Comparison of ENCODE assay signal across 16 mouse cellular contexts in genomic region chr6:84231108-84231507, GRCm38 (mm10).
DNase-seq lines count a peak whose midpoint lies in the region; ATAC-seq and TF ChIP-seq lines count a peak whose summit lies in the region.
"Had no signal": no experiment of that assay in that cellular context is flagged by ENCODE, and none has a peak within 500 bp of the region (broad histone marks: within the 10 kb centered on the region; RNA-seq: fewer than 3 reads in every experiment).

No protein-coding gene starts in this region.

- H3K9me3 ChIP-seq in heart, embryonic 10.5 days: no peaks in the 10 kb centered on the region
- H3K9me3 ChIP-seq in midbrain, postnatal 0 days (ENCODE audit: low read length): no peaks in the 10 kb centered on the region
- H3K9me3 ChIP-seq in midbrain, embryonic 15.5 days: no peaks in the 10 kb centered on the region
- H3K9me3 ChIP-seq: lung, embryonic 15.5 days; midbrain, embryonic 12.5 days; neural tube, embryonic 12.5 days; stomach, embryonic 15.5 days had no signal

- H3K9ac ChIP-seq in midbrain, postnatal 0 days (replicated peaks; ENCODE audit: low read length, poor library complexity, severe bottlenecking): no peak overlapping the region
- H3K9ac ChIP-seq in midbrain, embryonic 15.5 days: no peak overlapping the region
- H3K9ac ChIP-seq: lung, embryonic 15.5 days; midbrain, embryonic 12.5 days; neural tube, embryonic 12.5 days; stomach, embryonic 15.5 days had no signal

- no peaks in the 10 kb centered on the region for H3K36me3 ChIP-seq in heart, embryonic 10.5 days
- no peaks in the 10 kb centered on the region for H3K36me3 ChIP-seq in midbrain, postnatal 0 days (ENCODE audit: insufficient read depth, low read length)
- H3K36me3 ChIP-seq in midbrain, embryonic 15.5 days (replicated peaks): no peaks in the 10 kb centered on the region
- H3K36me3 ChIP-seq: lung, embryonic 15.5 days; midbrain, embryonic 12.5 days; neural tube, embryonic 12.5 days; stomach, embryonic 15.5 days had no signal

- peaks cover 16% of the 10 kb centered on the region for H3K27me3 ChIP-seq in heart, embryonic 10.5 days (ENCODE audit: insufficient read depth, poor library complexity, severe bottlenecking)
- H3K27me3 ChIP-seq in midbrain, postnatal 0 days (ENCODE audit: insufficient read depth, low read length): no peaks in the 10 kb centered on the region
- no peaks in the 10 kb centered on the region for H3K27me3 ChIP-seq in midbrain, embryonic 15.5 days (replicated peaks)
- H3K27me3 ChIP-seq: lung, embryonic 15.5 days; neural tube, embryonic 12.5 days; stomach, embryonic 15.5 days had no signal

- DNase-seq in cerebellum, adult 9-11 months: peak; percentile 15
- no peak for DNase-seq in heart, embryonic 10.5 days (ENCODE audit: low spot score)
- no peak for DNase-seq in heart, postnatal 4 days
- peak; percentile 33 for DNase-seq in midbrain, postnatal 0 days (ENCODE audit: low spot score)
- no peak for DNase-seq in frontal cortex, postnatal 14 days (ENCODE audit: low spot score in 2 of 2)
- DNase-seq in spleen, postnatal 4 days (ENCODE audit: low spot score in 2 of 2): no peak
- DNase-seq: kidney, postnatal 14 days; liver; thymus, postnatal 14 days had no signal

- no peak for ATAC-seq in cerebellum, adult (ENCODE audit: insufficient number of reproducible peaks, low FRiP score, low TSS enrichment)
- ATAC-seq in midbrain, postnatal 0 days (ENCODE audit: low FRiP score): no peak
- ATAC-seq in midbrain, embryonic 15.5 days (replicated peaks): no peak
- ATAC-seq: intestine, postnatal 0 days had no signal

- no peak overlapping the region for H3K4me3 ChIP-seq in heart, embryonic 10.5 days
- H3K4me3 ChIP-seq in midbrain, postnatal 0 days (ENCODE audit: low read depth, low read length): no peak overlapping the region
- no peak overlapping the region for H3K4me3 ChIP-seq in midbrain, embryonic 15.5 days
- H3K4me3 ChIP-seq: lung, embryonic 15.5 days; midbrain, embryonic 12.5 days; neural tube, embryonic 12.5 days; stomach, embryonic 15.5 days had no signal

- 0 out of 2 replicates have a peak overlapping the region, but pooled peaks have one; percentile 9 for H3K27ac ChIP-seq in heart, embryonic 10.5 days
- H3K27ac ChIP-seq in midbrain, postnatal 0 days (ENCODE audit: low read depth, low read length): no peak overlapping the region
- H3K27ac ChIP-seq in midbrain, embryonic 15.5 days: no peak overlapping the region
- H3K27ac ChIP-seq: lung, embryonic 15.5 days; midbrain, embryonic 12.5 days; neural tube, embryonic 12.5 days; stomach, embryonic 15.5 days had no signal

- 62% methylated on average over 7 of the region's 7 CpGs for WGBS in heart, embryonic 10.5 days
- WGBS in midbrain, postnatal 0 days: 66% methylated on average over 7 of the region's 7 CpGs
- WGBS in midbrain, embryonic 15.5 days: 78% methylated on average over 7 of the region's 7 CpGs

- H3K4me1 ChIP-seq in heart, embryonic 10.5 days: peaks cover 70% of the 10 kb centered on the region
- H3K4me1 ChIP-seq in midbrain, postnatal 0 days (ENCODE audit: insufficient read depth, low read length): no peaks in the 10 kb centered on the region
- H3K4me1 ChIP-seq in midbrain, embryonic 15.5 days: 0 out of 2 replicates have a peak, but pooled peaks cover 2% of the 10 kb centered on the region
- H3K4me1 ChIP-seq: stomach, embryonic 15.5 days had no signal

- TF ChIP-seq CTCF in midbrain, postnatal 0 days (IDR thresholded peaks at IDR 0.05): no peak

- no peak overlapping the region for H3K4me2 ChIP-seq in midbrain, postnatal 0 days (ENCODE audit: low read depth, low read length, poor library complexity, severe bottlenecking)
- no peak overlapping the region for H3K4me2 ChIP-seq in midbrain, embryonic 15.5 days
- H3K4me2 ChIP-seq: lung, embryonic 15.5 days; midbrain, embryonic 12.5 days; neural tube, embryonic 12.5 days; stomach, embryonic 15.5 days had no signal

Comparison
In these comparisons a context has a peak if more than half of its experiments do, and no peak if none do; other contexts are left out.
1. DNase-seq: peak in cerebellum, adult 9-11 months (single experiment) and midbrain, postnatal 0 days (single experiment); none in heart, embryonic 10.5 days (single experiment), heart, postnatal 4 days (single experiment), frontal cortex, postnatal 14 days (0 of 2) and spleen, postnatal 4 days (0 of 2).